Mouse (Mus musculus): ENCODE data around the gene Dgcr6. TPM values are rescaled to one million over a fixed set of nuclear protein-coding genes. Genes with fewer than 3 reads are reported as not detected.
A peak's percentile ranks its signal among the peaks of the same experiment; 100 is the strongest.

The Dgcr6 gene
- polyA plus RNA-seq, 1 experiment from 2014 or later: 82.8 TPM

DNA sequence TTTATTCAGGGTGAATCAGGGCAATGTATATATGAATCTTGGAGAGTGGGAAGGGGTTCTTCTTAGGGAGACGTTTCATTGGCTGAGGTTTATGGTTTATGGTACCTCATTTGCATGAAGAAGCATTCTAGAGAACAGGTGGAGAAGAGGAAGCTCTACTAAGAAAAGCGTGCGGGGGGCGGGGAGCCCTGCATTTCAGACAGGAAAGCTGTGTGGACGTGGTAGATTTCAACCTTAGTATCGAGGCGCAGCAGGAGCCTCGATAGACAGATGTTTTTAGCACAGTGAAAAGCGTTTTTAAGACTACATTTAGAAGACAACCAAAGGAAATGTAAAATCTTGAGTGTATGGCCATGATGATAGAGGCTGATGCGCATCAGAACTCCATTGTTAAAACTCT is 6.6 kb downstream of the Dgcr6 start:
- Histone ChIP-seq H3K27me3 (ENCODE audit: control insufficient read depth, insufficient read depth, low read length) (no peaks in the 10 kb centered on the region), H3K36me3 (ENCODE audit: control insufficient read depth, insufficient read depth, low read length) (no peaks in the 10 kb centered on the region), H3K9ac (ENCODE audit: low read length) (no peak overlapping the region), H3K4me2 (replicated peaks; ENCODE audit: low read depth) (no peak overlapping the region), H3K4me3 (ENCODE audit: low read depth, low read length) (no peak overlapping the region), H3K27ac (replicated peaks) (no peak overlapping the region), H3K4me1 (replicated peaks; ENCODE audit: control insufficient read depth, insufficient read depth) (no peaks in the 10 kb centered on the region), H3K9me3 (ENCODE audit: control insufficient read depth, low read length) (no peaks in the 10 kb centered on the region)
- no peak for DNase-seq (ENCODE audit: low spot score)
- WGBS: 69% methylated on average over 10 of the region's 10 CpGs
- ATAC-seq (ENCODE audit: low FRiP score, low TSS enrichment): no peak
- TF ChIP-seq EP300 (optimal IDR thresholded peaks at IDR 0.05): no peak
- no peak for TF ChIP-seq CTCF (IDR thresholded peaks at IDR 0.05; ENCODE audit: low read depth)

DNA sequence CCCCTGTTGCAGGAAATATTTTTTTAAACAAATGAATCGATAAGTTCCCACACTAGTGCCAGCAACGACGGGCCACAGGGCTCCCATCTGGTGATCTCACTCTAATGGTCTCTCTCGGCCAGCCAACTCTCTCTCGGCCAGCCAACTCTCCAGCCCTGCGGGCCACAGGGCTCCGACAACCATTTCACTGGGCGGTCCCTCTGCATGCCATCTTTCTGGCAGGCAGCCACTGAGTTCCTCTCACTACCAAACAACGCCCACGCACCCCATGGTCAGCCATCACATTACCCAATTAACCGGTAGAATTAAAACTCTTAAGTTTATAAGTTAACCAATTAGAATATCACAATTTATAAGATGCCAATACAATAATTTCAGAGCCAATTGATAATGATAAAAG is 8.5 kb downstream of the Dgcr6 start:
- Histone ChIP-seq H3K36me3 (ENCODE audit: control insufficient read depth, insufficient read depth, low read length) (no peaks in the 10 kb centered on the region), H3K4me3 (ENCODE audit: low read depth, low read length) (no peak overlapping the region), H3K4me2 (replicated peaks; ENCODE audit: low read depth) (no peak overlapping the region), H3K4me1 (replicated peaks; ENCODE audit: control insufficient read depth, insufficient read depth) (no peaks in the 10 kb centered on the region), H3K9ac (ENCODE audit: low read length) (no peak overlapping the region), H3K27ac (replicated peaks) (no peak overlapping the region), H3K9me3 (ENCODE audit: control insufficient read depth, low read length) (no peaks in the 10 kb centered on the region), H3K27me3 (ENCODE audit: control insufficient read depth, insufficient read depth, low read length) (no peaks in the 10 kb centered on the region)
- WGBS: 84% methylated on average over 11 of the region's 11 CpGs
- DNase-seq (ENCODE audit: low spot score): no peak
- ATAC-seq (ENCODE audit: low FRiP score, low TSS enrichment): no peak
- TF ChIP-seq CTCF (IDR thresholded peaks at IDR 0.05; ENCODE audit: low read depth): no peak
- no peak for TF ChIP-seq EP300 (optimal IDR thresholded peaks at IDR 0.05)

DNA sequence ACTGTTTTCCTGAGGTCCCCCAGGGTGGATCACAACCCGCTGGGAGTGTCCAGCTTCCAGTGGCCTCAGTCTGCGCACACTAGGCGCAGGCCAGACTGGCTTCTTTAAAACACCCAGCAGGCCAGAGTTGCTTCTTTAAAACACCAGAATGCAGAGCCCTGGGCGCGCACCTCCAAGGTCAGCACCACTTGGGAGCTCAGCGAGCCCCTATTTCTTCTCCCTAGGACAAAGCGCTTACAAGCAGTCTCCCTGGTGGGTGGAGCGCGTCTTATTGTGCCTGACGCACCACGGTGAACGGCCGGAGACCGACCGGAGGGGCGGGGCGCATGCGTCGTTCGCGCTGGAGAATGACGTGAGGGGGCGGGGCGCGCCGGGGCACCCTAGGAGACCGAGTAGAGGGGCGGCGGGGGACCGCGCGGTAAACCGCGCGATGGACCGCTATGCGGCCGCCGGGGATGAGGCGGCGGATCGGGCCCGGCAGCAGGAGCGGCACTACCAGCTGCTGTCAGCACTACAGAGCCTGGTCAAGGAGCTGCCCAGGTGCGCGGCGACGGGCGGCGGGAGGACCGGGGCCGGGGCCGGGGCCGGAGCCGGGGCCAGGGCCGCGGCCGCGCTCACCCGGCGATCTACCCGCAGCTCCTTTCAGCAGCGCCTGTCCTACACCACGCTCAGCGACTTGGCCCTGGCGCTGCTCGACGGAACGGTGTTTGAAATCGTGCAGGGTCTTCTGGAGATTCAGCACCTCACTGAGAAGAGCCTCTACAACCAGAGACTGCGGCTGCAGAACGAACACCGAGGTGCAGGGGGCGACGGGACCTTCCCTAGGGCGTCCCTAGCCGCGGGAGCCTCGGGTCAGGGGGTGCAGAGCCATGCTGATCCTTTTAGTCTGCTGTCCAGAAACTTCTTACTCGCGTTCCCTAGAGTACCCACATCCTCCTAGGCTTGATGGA is 13.7 kb downstream of the Dgcr6 start:
- Histone ChIP-seq H3K4me3 (ENCODE audit: low read depth, low read length) (peak overlapping the region; percentile 86), H3K27me3 (ENCODE audit: control insufficient read depth, insufficient read depth, low read length) (no peaks in the 10 kb centered on the region), H3K4me2 (replicated peaks; ENCODE audit: low read depth) (peak overlapping the region; percentile 81), H3K27ac (replicated peaks) (peak overlapping the region; percentile 82), H3K9me3 (ENCODE audit: control insufficient read depth, low read length) (no peaks in the 10 kb centered on the region), H3K4me1 (replicated peaks; ENCODE audit: control insufficient read depth, insufficient read depth) (no peaks in the 10 kb centered on the region), H3K9ac (ENCODE audit: low read length) (peak overlapping the region; percentile 90), H3K36me3 (ENCODE audit: control insufficient read depth, insufficient read depth, low read length) (peaks cover 7% of the 10 kb centered on the region; the same call in 1 of the 2 replicates)
- ATAC-seq (ENCODE audit: low FRiP score, low TSS enrichment): peak; percentile 97
- peak; percentile 96 for DNase-seq (ENCODE audit: low spot score)
- under 1% methylated on average over 68 of the region's 81 CpGs for WGBS
- no peak for TF ChIP-seq EP300 (optimal IDR thresholded peaks at IDR 0.05)
- no peak for TF ChIP-seq CTCF (IDR thresholded peaks at IDR 0.05; ENCODE audit: low read depth)

DNA sequence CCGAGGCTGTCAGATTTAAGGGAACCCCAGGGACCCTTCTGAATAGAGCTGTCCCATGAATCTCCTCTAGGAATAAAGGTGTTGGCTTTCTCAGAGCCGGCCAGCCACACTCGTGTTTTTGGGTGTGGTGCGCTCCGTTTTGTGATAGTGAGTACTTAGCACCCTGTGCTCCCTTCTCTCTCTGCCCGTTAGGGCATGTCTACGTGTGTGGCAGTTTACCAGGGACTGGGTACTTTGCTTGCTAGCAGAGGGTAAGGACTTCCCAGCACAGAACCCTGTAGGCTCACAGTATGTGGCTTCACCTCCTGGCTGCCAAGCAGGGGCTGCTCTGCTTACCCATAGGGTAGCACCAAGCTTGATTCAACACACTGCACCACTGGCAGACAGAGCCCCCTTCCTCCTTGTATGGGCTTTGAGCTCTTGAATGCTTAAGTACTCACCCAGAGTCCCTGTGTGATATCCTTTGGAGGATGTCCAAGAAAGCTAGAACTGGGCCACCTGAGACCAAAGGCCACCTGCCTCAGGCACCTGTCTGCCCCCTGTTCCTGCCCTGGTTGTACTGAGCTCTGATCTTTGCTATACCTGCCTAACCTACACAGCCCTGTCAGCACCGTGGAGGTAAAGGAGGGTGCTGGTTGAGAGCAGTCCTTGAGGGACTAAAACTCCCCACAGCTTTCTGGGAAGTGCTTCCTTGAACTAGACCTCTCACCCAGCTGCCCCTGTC is 16.2 kb downstream of the Dgcr6 start:
- Histone ChIP-seq H3K27me3 (ENCODE audit: control insufficient read depth, insufficient read depth, low read length) (no peaks in the 10 kb centered on the region), H3K27ac (replicated peaks) (no peak overlapping the region), H3K36me3 (ENCODE audit: control insufficient read depth, insufficient read depth, low read length) (peaks cover 12% of the 10 kb centered on the region), H3K9ac (ENCODE audit: low read length) (no peak overlapping the region), H3K9me3 (ENCODE audit: control insufficient read depth, low read length) (no peaks in the 10 kb centered on the region), H3K4me1 (replicated peaks; ENCODE audit: control insufficient read depth, insufficient read depth) (no peaks in the 10 kb centered on the region), H3K4me2 (replicated peaks; ENCODE audit: low read depth) (no peak overlapping the region), H3K4me3 (ENCODE audit: low read depth, low read length) (no peak overlapping the region)
- DNase-seq (ENCODE audit: low spot score): no peak
- ATAC-seq (ENCODE audit: low FRiP score, low TSS enrichment): no peak
- WGBS: 70% methylated on average over 8 of the region's 8 CpGs
- TF ChIP-seq EP300 (optimal IDR thresholded peaks at IDR 0.05): no peak
- TF ChIP-seq CTCF (IDR thresholded peaks at IDR 0.05; ENCODE audit: low read depth): no peak

DNA sequence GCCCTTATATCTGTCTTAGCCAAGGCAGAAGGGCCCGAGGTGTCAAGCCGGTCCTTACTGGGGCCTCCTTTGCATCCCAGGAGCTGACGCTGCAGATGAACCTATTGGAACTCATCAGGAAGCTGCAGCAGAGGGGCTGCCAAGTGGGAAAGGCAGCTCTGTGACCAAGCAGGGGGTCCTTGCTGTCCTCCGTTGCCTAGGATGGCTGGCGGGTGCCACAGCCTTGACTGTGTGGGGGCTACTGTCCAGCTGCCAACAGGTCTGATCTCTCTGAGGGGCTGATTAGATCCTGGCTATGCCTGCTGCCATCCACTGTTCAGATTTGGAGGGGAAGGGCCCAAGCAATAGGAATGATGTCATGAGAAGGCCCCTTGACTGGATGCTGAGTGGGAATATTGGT is 18.1 kb downstream of the Dgcr6 start:
- ATAC-seq (ENCODE audit: low FRiP score, low TSS enrichment): no peak
- H3K4me1 ChIP-seq (replicated peaks; ENCODE audit: control insufficient read depth, insufficient read depth): no peaks in the 10 kb centered on the region
- no peak overlapping the region for H3K27ac ChIP-seq (replicated peaks)
- no peak overlapping the region for H3K4me2 ChIP-seq (replicated peaks; ENCODE audit: low read depth)
- no peak overlapping the region for H3K9ac ChIP-seq (ENCODE audit: low read length)
- no peak for TF ChIP-seq CTCF (IDR thresholded peaks at IDR 0.05; ENCODE audit: low read depth)
- no peak for TF ChIP-seq EP300 (optimal IDR thresholded peaks at IDR 0.05)
- no peaks in the 10 kb centered on the region for H3K27me3 ChIP-seq (ENCODE audit: control insufficient read depth, insufficient read depth, low read length)
- no peak for DNase-seq (ENCODE audit: low spot score)
- no peak overlapping the region for H3K4me3 ChIP-seq (ENCODE audit: low read depth, low read length)
- peaks cover 12% of the 10 kb centered on the region for H3K36me3 ChIP-seq (ENCODE audit: control insufficient read depth, insufficient read depth, low read length)
- no peaks in the 10 kb centered on the region for H3K9me3 ChIP-seq (ENCODE audit: control insufficient read depth, low read length)
- WGBS: 91% methylated on average over 5 of the region's 5 CpGs
